Mouse (Mus musculus) bone marrow, adult 2 months (tissue): ENCODE results near the gene Mrpl22.

ENCODE experiments used
- CTCF ChIP-seq: fragments of 200-500 bp; IDR thresholded peaks from 2 replicates; pipeline ENCODE4 v1.5.1; 2011; ENCODE audit warnings: low read length, control low read depth; ENCODE audit not compliant: control insufficient read depth, insufficient read depth
- POLR2A ChIP-seq: fragments of 200-500 bp; IDR thresholded peaks from 2 replicates; pipeline ENCODE4 v1.6.1; 2011; ENCODE audit warnings: low read depth, mild to moderate bottlenecking, control low read depth, low read length, borderline replicate concordance; ENCODE audit not compliant: control insufficient read depth

DNA sequence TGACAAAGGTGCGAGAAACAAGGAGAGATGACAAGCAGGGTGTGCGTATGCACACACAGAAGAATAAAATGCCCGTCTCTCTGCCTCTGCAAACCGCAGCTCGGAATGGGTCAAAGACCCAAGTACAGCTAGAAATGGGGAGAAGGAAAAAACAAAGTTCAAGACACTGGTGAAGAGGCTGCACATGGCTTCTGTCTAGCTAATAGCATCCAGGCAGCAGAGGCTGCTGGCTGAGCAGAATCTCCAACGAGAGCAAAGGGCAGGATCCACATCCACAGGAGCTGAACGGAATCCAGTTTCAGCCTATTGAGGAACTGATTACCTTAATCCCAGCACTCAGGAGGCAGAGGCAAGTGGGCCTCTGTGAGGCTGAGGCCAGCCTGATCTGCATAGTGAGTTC is 9.3 kb downstream of the Mrpl22 start:
- TF ChIP-seq CTCF (no peak), POLR2A (no peak)
